Mouse (Mus musculus): ENCODE results near the gene Lrrc10. TPM values are rescaled to one million over a fixed set of nuclear protein-coding genes. Genes with fewer than 3 reads are reported as not detected.
"Not testable (repeated sequence)": the region's sequence is repeated elsewhere in the genome, so short reads cannot be mapped to it uniquely, and the experiment has no call there.

Lrrc10 gene
- not detected for total RNA-seq (2021)
- long read RNA-seq, experiment 1, result 0 reads
- long read RNA-seq, experiment 2, result 0 reads

DNA sequence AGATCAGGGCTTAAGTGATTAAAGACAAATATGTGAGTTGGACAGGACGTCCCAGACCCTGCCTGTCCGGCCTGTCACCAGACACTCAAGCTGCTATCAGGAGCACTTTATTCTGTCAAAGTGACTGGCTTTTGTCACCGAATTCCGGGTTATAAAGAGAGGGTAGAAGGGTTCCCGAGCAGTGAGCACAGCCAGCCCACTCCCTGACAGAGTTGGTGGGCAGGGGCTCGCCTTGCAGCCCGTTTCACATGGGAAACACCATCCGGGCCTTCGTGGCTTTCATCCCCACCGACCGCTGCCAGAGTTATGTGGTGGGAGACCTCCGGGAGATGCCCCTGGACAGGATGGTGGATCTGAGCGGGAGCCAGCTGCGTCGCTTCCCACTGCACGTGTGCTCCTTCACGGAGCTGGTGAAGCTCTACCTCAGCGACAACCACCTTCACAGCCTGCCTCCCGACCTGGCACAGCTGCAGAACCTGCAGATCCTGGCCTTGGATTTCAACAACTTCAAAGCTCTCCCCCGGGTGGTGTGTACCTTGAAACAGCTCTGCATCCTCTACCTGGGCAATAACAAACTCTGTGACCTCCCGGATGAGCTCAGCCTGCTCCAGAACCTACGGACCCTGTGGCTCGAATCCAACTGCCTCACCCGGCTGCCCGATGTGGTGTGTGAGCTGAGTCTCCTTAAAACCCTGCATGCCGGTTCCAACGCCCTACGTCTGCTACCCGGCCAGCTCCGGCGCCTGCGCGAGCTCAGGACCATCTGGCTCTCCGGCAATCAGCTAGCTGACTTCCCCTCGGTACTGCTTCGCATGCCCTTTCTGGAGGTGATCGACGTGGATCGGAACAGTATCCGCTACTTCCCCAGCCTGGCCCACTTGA is at the start of gene Lrrc10:
TSS of gene Lrrc10 (plus strand) at position 167 of the 882 bp plus-strand sequence.
- peak; percentile 18 to 23 for DNase-seq (ENCODE audit: low spot score in 2 of 2)

DNA sequence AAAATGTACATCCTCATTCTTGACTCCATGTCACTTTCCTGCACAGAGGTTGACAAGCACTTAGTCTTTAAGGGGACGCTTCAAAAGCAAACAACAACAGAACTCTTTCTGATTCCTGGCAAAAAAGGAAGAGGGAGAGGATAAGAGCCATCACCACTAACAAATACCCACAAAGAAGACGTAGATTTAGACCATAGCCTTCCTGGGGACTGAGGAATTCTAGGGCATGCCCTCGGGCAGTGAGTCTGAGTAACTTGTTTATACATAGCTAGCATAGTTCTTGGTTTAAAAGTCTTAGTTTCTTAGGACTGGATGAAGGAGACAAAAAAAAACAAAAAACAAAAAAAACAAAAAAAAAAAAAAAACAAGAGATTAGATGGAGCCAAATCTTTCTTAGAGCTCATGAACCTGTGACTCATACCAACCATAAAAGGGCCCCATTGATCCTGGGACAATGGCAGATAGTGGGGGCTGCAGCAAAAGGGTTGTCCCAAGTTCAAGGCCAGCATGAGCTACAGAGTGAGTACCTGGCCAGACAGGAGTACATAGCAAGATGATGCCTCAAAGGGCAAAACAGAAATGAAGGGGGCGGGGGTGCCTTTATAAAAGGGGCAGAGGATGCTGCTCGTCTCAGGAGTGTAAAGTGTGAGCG is 49.4 kb upstream of the Lrrc10 start:
- DNase-seq (ENCODE audit: low spot score in 2 of 2), result no peak

DNA sequence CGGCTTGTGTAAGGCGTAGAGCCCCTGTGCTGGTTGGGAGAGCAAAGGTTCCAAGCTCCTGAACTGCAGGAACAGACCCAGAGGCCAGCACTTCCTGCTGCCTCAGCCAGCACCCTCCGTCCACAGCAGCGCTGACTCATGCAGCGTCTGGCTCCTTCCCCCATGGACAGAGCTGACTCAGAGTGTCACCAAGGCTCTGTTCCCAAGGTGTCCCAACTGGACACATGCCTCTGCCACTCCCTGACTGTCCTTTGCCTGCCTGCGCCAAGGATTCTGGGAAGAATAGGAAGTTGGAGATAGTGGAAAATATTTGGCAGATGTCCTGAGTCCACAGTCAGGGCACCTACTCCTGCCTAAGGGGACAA is 48.9 kb upstream of the Lrrc10 start:
- no peak for DNase-seq (ENCODE audit: low spot score in 2 of 2)

DNA sequence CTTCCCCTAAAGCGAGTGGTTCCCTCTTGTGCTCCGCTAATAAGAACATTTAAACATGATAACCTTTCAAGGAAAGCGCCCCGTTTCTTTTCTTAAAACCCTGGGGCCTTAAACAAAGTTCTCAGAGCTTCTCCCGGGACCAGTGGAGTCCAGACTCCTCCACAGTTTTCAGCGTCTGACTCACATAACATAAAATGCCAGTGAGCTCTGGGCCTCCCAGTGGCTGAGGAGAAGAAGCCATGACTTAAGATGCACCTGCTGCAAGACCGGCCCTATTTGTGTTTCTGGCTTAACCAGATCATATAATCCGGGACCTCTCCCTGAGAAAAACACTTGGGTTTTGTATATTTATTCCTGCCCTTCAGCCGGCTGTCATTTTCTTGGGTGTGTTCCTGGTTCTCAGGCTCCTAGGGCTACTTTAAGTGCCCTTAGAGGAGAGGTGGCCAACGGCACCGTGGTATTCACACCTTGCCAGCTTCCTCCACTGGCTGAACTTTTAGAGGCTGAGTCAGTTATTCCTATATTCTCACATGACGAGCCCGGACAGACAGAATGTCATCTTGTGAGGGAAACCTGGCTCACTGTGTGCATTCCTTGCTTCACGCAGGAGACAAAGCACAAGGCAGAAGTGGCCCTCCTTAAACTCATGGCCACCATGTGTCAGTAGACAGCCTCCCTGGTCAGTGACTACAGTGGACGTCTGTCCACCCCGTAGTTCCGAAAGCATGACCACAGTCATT is 46.3 kb upstream of the Lrrc10 start:
- no peak for DNase-seq (ENCODE audit: low spot score in 2 of 2)

DNA sequence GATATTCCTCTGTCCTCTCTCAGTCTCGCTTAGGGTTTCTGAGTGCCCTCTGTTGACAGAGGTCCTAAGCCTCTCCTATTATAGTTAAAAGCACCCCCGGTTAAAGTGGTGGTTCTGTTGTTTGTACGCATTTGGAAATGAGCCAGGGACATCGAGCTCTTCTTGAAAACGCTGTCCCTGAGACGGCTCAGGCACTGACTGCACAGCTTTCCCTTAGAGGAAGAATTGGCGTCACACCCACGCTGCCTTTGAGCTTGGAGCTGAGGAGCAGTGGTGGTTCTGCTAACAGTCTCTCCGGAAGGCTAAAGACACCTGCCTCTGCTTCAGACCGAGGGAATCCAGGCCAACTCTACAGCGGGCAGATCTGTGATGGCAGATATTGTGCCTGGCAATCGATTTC is 44.2 kb upstream of the Lrrc10 start:
- peak; percentile 15 to 24 for DNase-seq (ENCODE audit: low spot score in 2 of 2)

DNA sequence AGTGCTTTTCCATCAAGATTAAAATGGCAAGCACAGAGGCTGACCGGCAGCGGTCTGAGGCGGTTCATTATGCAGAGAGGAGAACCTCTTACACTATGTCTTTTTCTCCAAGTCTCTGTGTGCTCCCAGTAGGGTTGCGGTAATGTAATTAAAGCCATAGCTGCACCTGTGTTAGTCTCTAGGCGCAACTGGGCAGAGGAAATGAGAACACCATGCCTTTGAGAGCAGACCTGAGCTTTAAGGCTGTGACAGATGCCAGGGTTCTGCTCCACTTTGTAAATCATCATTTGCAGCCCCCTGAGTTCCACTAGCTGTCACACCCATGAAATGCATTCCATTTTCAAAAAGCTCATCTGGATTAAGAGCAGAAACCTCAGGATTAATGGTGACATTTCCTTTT is 40.4 kb upstream of the Lrrc10 start:
- no peak for DNase-seq (ENCODE audit: low spot score in 2 of 2)

DNA sequence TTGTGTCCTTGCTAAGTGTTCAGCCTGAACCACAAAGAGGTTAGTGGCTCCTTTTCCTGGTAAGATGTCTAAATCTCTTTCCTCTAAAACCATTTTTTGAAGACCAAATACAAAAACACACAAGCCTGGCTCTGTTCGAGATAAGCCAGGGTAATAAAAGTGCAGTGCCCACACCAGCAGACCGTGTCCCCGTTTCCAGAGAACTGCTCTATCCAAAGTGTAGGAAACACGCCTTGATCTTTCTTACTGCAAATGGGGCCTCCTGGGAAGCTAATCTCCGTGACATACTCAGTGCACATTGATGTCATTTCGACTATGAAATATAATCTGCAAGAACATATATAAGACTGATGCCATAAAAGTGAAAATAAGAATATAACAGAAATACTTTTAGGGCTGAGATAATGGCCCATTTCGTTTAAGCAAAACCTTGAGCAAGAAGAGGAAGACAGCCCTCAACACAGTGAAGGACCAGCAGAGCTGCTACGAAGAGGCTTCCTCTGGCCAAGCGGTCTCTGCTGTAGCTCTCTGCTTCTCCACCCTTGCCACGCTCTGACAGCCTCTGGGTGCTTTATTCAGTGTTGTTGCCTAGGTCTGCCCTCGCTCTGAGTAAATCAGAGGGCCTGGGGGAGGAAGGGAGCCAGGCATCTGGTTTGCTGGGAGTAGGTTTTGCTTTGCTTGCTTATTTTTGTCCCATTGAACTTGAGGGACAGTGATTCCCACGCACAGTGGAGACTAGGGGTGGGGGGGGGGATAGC is 39.3 kb upstream of the Lrrc10 start:
- no peak for DNase-seq (ENCODE audit: low spot score in 2 of 2)

DNA sequence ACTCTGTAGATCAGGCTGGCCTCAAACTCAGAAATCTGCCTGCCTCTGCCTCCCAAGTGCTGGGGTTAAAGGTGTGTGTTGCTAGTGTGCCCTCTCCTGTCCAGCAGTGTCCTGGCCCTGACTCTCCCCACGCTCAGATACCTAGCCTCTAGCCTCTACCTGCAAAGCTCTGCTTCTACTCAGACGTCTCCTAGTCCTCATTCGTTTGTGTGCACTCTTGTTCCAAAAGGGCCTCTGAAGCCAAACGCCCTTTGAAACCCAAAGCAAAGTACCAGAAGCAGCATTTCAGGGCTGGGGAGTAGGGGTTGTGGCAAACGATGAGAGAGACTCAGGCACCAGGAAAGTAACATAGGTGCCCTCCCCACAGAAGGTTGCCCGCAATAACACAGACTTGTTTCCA is 35.5 kb upstream of the Lrrc10 start:
- no peak for DNase-seq (ENCODE audit: low spot score in 2 of 2)

DNA sequence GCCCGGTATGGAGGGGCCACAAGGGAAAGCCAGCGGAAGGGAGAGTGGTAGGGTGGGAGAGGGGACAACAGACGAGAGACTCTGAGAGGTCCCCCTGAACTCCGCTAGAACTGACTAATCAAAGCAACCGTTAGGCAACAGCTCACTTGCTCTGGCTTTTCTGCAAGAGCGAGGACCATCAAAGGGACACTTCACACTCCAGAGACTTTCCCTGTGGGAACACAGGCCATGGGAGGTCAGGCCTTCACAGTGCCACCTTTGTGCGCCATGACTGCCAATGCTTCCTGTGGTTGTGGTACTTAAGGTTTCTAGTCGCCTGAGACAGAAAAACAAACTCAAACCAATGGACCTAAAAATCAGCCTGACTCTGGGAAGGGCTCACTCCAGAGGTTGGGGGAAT is 34.1 kb upstream of the Lrrc10 start:
- no peak for DNase-seq (ENCODE audit: low spot score in 2 of 2)

DNA sequence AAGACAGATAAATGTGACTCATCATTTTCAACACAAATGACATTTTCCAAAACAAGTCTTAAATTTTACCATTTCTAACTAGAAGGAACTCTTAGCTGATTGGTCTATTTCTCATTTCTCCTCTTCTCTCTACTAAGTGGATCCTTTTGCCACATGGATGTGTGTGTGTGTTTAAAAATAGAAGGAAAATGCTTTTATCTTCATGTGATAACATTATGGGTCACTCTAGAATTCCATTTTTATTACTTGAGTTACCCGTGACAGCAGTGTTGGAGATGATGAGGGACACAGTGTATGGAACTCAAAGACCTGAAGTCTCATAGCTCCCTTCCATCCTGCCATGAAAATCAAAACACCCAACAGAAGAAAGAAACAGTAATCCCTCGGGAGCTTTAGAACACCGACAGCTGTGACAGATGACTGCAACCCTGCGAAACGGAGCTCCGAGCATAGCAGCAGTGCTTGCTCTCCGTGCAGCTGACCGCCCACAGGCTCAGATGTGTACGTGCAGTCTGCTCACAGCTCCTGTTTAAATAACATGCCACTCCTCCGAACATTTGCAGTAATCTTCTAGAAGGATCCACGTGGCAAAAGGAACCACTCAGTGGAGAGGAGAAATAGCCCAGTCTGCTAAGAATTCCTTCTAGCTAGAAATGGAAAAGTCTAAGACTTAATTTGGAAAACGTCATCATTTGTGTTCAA is 31.3 kb upstream of the Lrrc10 start:
- DNase-seq (ENCODE audit: low spot score in 2 of 2), result peak; percentile 18 to 45

DNA sequence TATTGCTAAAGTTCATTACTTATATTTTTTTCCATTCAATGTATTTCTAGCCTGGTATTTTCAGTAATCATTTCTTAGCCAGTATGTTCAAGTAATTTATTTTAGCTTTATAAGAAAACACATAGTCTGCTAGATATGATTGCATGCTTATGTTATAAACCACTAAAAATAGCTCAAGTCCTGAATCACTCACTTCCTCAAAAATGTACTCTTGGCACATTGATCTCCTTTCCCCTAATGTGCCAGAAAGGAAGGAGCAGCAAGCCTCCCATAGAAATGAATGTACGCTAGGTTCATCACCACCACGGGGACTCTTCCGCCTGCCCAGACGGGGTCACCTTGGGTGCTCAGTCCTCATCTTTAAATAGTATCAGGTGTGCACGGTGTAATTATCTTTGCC is 30.6 kb upstream of the Lrrc10 start:
- DNase-seq (ENCODE audit: low spot score in 2 of 2), result no peak

DNA sequence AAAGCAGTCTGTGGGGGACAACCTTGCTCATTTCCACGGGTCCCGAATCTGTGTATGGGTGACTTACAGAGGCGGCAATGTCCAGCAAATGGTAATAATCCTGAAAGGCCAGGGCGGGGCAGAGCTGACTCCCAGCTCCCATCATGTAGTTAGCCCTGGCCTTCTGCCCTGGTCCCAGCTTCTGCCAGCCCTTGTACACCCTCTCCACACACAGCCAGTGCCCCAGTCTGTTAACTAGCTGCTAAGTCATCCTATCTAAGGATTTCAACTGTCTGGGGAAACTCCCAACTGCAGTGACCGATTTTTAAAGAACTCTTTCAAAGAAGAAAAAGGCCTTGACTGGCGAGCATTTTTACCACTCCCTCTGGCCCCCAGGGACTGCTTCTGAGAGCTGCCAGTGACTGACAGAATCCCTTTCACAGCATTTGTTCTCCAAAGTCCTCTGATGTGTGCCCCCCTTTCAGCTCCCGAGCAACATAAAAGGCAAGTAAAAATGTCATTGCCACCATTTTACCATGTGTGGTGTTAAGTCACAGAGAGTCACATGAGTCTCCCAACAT is 26.8 kb upstream of the Lrrc10 start:
- no peak for DNase-seq (ENCODE audit: low spot score in 2 of 2)

DNA sequence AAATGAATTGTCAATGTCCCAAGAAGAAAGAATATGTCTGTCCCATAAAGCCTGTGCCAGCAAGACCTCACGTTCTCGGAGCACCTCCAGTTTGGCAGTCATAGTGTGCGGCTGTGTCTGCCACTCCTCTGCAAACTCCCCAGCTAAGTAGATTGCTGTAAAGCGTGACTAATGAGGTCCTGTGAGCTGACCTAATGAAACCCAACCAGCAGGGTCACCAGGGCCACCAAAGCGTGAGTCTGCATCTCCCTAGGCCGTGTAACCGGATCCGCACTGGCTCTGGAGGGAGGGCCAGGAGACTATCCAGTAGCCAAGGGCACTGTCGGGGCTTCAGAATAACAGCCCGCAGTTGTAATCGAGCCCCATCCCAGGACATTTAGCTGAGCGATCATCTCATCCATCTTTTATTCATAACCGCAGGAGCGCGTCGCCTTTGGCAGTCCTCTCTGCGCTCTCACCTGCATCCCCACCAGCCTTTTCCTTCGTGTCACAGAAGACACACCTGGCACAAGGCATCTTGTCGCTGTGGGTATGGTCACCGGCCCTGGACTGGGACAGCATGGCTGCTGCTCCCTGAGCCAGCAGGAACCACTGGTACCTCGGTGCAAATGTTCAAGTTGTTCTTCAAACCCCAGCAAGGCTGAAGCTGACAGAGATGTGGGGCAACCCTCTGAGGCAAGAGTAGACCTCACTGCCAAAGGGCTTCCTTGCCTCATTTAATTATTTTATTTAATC is 24.0 kb upstream of the Lrrc10 start:
- no peak for DNase-seq (ENCODE audit: low spot score in 2 of 2)

DNA sequence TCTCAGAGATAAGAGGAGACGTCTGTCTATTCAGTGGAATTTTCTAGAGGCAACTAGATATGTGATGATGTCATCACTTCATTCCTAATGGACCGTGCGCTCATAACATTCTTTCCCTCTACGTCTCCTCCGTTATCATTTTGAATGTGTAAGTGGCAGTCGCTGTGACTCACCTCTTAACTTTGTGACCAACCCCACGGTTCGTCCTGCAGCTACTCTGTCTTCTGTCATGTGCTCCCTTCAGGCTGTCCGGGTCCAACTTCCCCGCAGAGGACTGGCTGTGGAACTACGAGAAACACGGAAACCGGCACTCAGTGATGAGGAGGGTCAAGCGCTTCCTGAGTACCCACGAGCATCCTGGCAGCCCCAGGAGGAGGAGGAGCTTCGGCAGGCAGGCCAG is 21.4 kb upstream of the Lrrc10 start:
- DNase-seq (ENCODE audit: low spot score in 2 of 2), result no peak

DNA sequence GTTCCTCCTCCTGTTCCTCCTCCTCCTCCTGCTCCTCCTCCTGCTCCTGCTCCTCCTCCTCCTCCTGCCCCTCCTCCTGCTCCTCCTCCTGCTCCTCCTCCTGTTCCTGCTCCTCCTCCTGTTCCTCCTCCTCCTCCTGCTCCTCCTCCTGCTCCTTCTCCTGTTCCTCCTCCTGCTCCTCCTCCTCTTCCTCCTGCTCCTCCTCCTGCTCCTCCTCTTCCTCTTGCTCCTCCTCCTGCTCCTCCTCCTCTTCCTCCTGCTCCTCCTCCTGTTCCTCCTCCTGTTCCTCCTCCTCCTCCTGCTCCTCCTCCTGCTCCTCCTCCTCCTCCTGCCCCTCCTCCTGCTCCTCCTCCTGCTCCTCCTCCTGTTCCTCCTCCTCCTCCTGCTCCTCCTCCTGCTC is 19.4 kb upstream of the Lrrc10 start:
- DNase-seq (ENCODE audit: low spot score in 2 of 2), result not testable (repeated sequence)

DNA sequence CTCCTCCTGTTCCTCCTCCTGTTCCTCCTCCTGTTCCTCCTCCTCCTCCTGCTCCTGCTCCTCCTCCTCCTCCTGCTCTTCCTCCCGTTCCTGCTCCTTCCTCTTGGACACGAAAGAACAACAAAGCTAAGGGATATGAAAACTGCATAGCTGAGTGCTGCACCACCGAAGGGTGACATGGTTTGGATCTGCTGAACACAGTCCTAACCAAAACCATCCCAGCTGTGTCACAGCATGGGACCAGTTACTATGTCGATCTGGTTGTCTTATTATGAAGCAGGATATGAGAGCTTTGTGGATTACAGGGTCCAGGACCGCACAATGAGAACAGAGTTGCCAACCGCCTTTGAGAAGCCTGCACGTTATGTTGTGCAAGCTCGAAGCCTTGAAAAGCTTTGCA is 19.0 kb upstream of the Lrrc10 start:
- no peak for DNase-seq (ENCODE audit: low spot score in 2 of 2)

DNA sequence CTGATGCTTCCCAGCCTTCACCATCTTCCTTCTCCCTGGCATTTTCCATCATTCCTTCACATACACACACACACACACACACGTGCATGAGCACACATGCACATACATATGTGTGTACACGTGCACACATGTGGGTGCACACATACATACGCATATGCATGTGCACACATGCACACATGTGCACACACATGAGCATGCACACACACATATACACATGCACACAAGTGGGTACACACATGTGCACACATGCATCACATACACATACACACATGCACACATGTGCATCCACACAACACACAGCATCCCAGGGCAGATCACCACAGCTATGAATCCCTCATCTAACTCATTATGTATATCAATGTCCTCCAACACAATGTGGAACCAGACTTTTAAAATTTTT is 14.0 kb upstream of the Lrrc10 start:
- DNase-seq (ENCODE audit: low spot score in 2 of 2), result no peak

DNA sequence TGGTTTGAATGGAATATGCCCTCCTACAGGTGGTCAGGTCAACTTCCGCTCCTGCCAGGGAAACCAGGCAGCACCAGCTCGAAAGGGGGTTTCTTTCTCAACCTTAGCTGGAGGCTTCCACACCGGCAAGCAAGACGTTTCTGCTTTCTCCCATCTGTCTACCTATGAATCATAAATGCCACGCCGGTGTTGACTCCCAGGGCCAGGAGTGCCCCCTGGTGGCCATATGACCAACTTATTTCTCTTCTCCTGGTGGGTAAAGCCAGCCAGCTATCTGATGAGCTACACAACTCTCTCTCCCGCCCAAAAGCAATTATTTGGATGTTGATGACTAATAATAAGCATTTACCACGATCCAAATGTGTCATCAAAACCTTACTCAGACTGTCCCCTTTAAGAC is 11.4 kb upstream of the Lrrc10 start:
- DNase-seq (ENCODE audit: low spot score in 2 of 2), result peak; percentile 72 to 81

DNA sequence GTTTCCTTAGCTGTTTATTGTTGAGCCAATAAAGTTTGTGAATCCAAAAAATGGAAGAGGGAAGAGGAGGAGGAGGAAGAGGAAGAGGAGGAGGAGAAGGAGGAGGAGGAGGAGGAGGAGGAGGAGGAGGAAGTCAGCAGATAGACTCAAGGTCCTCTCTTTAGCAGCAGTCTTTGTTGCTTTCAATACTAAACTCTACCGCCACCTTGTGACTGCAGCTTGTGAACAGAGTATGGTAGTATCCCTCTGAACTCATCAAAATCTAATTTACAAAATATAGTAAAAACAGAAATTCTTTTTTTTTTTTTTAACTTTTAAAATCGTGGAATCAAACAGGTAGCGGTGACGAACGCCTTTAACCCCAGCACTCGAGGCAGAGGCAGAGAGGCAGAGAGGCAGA is 4.8 kb upstream of the Lrrc10 start:
- peak in 1 of 2 experiments; percentile 24 for DNase-seq (ENCODE audit: low spot score in 2 of 2)

DNA sequence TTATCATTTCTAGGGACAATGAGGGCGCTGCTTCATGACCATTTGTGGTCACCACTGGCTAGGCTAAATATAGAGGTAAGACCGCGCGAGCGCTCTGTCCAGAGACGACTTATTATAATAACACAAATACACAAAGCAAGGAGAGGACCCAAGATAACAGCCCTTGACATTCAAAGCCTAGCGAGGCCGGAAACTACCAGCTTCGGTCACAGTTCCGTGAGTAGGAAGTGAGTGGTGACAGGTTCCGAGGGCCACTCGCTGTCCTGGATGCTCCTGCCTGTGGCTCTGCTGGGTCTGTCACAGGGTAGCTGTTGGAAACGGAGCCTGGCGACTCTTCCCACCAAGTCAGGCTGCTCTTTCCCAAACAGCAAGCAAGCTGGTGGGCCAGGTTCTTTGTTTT is 2.8 kb upstream of the Lrrc10 start:
- no peak for DNase-seq (ENCODE audit: low spot score in 2 of 2)
